Mouse (Mus musculus): Measurements from ENCODE around the gene Srgap1. TPM values are rescaled to one million over a fixed set of nuclear protein-coding genes. Genes with fewer than 3 reads are reported as not detected.

Srgap1 gene
- polyA plus RNA-seq, 1 experiment from 2014 or later, result 1.1 TPM

DNA sequence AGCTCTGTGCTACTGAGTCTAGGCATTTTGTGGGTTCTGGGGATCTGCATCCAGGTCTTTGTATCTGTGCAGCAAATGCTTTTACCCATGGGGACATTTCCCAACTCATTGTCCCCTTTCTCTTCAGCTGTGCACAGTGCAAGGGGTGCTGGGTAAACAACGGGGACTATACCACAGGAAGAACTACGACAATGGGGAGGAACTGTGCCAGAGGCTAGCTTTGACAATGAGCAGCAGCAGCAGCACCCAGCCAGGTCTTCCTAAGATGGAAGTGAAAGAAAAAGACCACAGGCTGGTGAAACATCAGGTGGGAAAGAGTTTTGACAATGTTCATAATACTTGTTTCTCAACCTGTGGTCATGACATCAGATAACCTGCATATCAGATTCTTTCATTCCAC, 197.6 kb downstream of the Srgap1 start:
- Histone ChIP-seq H3K36me3 (ENCODE audit: control insufficient read depth, insufficient read depth) (no peaks in the 10 kb centered on the region), H3K9ac (ENCODE audit: low read depth, low read length) (no peak overlapping the region), H3K4me3 (ENCODE audit: low read depth, low read length) (no peak overlapping the region), H3K4me2 (ENCODE audit: low read depth, low read length) (no peak overlapping the region), H3K27me3 (ENCODE audit: control insufficient read depth, insufficient read depth, low read depth, low read length) (no peaks in the 10 kb centered on the region), H3K9me3 (replicated peaks; ENCODE audit: control insufficient read depth, low read length) (no peaks in the 10 kb centered on the region), H3K4me1 (ENCODE audit: control insufficient read depth, low read depth, low read length) (no peaks in the 10 kb centered on the region), H3K27ac (ENCODE audit: low read length) (no peak overlapping the region)
- WGBS (ENCODE audit: insufficient replicate concordance), result 40% methylated on average over 2 of the region's 2 CpGs
- no peak for ATAC-seq (ENCODE audit: low read depth)

DNA sequence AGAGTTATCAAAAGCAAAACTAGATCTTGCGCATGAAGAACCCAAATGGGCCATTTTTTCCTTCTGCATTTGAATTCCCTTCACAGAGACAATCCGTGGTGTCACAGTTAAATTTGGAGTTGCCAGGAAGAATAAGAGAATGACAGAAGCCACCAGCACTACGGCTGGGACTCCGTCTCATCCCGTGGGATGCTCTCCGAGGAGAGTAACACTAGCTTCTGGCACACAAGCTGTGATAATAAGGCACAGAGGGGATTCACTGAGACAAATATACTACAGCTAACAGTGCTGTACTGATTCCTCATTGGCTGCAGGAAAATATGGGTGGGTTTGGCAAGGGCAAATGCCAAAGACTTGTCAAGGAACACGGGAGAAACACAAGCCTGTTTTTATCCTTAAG, 201.4 kb downstream of the Srgap1 start:
- Histone ChIP-seq H3K27ac (ENCODE audit: low read length) (no peak overlapping the region), H3K9me3 (replicated peaks; ENCODE audit: control insufficient read depth, low read length) (no peaks in the 10 kb centered on the region), H3K4me2 (ENCODE audit: low read depth, low read length) (no peak overlapping the region), H3K4me3 (ENCODE audit: low read depth, low read length) (no peak overlapping the region), H3K27me3 (ENCODE audit: control insufficient read depth, insufficient read depth, low read depth, low read length) (no peaks in the 10 kb centered on the region), H3K36me3 (ENCODE audit: control insufficient read depth, insufficient read depth) (no peaks in the 10 kb centered on the region), H3K4me1 (ENCODE audit: control insufficient read depth, low read depth, low read length) (no peaks in the 10 kb centered on the region), H3K9ac (ENCODE audit: low read depth, low read length) (no peak overlapping the region)
- ATAC-seq (ENCODE audit: low read depth), result no peak
- WGBS (ENCODE audit: insufficient replicate concordance), result 62% methylated on average over 7 of the region's 7 CpGs

DNA sequence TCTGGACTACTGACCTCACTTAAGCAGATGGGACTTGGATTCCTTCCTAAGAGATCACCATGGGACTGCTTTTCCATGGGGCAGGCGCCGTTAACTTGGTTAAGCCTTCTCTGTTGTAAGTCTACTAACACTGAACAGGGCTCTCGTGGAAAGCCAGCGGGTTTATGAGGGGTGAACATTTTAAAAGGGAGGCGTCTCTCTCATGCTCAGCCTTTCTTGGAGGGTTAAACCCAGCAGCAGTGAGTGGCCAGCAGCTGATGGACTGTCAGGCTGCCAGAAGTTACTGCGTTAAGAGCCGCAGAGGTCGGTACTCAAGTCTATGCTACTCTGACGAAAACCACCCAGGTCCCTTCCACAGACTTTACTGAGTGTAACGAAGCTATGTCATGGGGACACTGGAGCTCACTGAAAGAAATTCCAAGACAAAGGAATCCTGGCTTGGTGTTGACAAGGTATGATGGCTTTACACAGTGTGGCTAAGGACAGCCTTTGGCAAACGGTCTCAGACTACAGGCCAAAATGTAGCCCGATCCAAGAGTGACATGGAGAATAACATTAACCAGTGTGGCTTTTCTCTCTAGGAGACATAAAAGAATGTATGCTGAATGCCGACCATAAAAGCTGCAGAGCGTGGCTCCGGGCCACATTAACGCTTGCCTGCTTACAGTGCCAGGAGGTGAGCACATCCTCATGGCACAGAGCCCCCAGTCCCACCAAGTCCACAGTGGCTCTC, 209.8 kb downstream of the Srgap1 start:
- Histone ChIP-seq H3K36me3 (ENCODE audit: control insufficient read depth, insufficient read depth) (no peaks in the 10 kb centered on the region), H3K9me3 (replicated peaks; ENCODE audit: control insufficient read depth, low read length) (peaks cover 3% of the 10 kb centered on the region; the same call in 1 of the 2 replicates), H3K4me1 (ENCODE audit: control insufficient read depth, low read depth, low read length) (no peaks in the 10 kb centered on the region), H3K4me2 (ENCODE audit: low read depth, low read length) (no peak overlapping the region), H3K27me3 (ENCODE audit: control insufficient read depth, insufficient read depth, low read depth, low read length) (no peaks in the 10 kb centered on the region), H3K4me3 (ENCODE audit: low read depth, low read length) (no peak overlapping the region), H3K9ac (ENCODE audit: low read depth, low read length) (no peak overlapping the region), H3K27ac (ENCODE audit: low read length) (no peak overlapping the region)
- WGBS (ENCODE audit: insufficient replicate concordance), result 73% methylated on average over 16 of the region's 16 CpGs
- ATAC-seq (ENCODE audit: low read depth), result no peak

DNA sequence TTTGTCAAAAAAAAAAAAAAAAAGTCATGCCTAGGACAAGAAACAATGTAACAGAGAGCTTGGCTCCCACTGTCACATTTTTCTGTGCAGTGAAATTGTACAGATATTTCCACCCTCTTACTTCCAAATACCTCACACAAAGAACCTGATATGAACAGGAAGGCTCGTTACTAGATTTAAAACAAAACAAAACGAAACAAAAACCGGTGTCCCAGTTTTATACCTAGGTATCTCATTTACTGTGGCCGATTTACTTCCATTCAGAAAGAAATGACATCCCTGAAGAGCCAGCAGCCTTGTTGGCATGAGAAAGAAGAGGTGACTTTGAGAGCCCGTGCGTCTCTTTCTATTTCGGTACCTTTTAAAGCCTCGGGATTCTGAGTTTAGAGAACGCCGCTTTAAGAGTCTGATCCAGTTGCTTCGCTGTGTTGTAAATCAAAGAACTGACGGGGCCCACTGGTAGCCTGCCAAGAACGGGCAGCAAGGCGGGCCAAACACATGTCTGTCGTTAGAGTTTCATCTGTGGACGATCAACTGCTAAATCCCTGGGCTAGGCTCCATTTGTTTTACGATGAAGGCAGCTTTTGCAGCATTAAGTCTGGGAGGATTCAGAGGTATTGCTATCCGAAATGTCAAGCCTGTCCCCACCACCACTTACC, 210.5 kb downstream of the Srgap1 start:
- Histone ChIP-seq H3K4me2 (ENCODE audit: low read depth, low read length) (no peak overlapping the region), H3K27ac (ENCODE audit: low read length) (no peak overlapping the region), H3K9me3 (replicated peaks; ENCODE audit: control insufficient read depth, low read length) (peaks cover 3% of the 10 kb centered on the region; the same call in 1 of the 2 replicates), H3K4me3 (ENCODE audit: low read depth, low read length) (no peak overlapping the region), H3K4me1 (ENCODE audit: control insufficient read depth, low read depth, low read length) (no peaks in the 10 kb centered on the region), H3K9ac (ENCODE audit: low read depth, low read length) (no peak overlapping the region), H3K27me3 (ENCODE audit: control insufficient read depth, insufficient read depth, low read depth, low read length) (no peaks in the 10 kb centered on the region), H3K36me3 (ENCODE audit: control insufficient read depth, insufficient read depth) (no peaks in the 10 kb centered on the region)
- 67% methylated on average over 18 of the region's 18 CpGs for WGBS (ENCODE audit: insufficient replicate concordance)
- no peak for ATAC-seq (ENCODE audit: low read depth)

DNA sequence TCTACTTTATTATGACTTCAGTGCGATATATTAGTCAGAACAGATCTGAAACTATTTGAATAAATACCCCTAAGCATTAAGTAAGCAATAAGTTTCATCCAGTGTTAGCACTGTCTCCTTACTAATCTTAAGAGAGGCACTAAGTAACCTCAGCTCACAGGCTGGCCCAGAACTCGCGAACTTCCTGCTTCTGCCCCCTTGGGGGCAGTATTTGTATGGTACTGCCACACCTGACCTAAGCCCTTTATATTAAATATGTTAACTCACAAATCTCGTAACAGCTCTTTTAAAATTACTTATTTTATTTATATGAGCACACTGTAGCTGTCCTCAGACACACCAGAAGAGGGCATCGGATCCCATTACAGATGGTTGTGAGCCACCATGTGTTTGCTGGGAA, 213.7 kb downstream of the Srgap1 start:
- Histone ChIP-seq H3K4me3 (ENCODE audit: low read depth, low read length) (no peak overlapping the region), H3K9me3 (replicated peaks; ENCODE audit: control insufficient read depth, low read length) (no peaks in the 10 kb centered on the region), H3K4me1 (ENCODE audit: control insufficient read depth, low read depth, low read length) (no peaks in the 10 kb centered on the region), H3K27ac (ENCODE audit: low read length) (no peak overlapping the region), H3K36me3 (ENCODE audit: control insufficient read depth, insufficient read depth) (no peaks in the 10 kb centered on the region), H3K27me3 (ENCODE audit: control insufficient read depth, insufficient read depth, low read depth, low read length) (no peaks in the 10 kb centered on the region), H3K4me2 (ENCODE audit: low read depth, low read length) (no peak overlapping the region), H3K9ac (ENCODE audit: low read depth, low read length) (no peak overlapping the region)
- 74% methylated on average over 5 of the region's 5 CpGs for WGBS (ENCODE audit: insufficient replicate concordance)
- ATAC-seq (ENCODE audit: low read depth), result no peak

DNA sequence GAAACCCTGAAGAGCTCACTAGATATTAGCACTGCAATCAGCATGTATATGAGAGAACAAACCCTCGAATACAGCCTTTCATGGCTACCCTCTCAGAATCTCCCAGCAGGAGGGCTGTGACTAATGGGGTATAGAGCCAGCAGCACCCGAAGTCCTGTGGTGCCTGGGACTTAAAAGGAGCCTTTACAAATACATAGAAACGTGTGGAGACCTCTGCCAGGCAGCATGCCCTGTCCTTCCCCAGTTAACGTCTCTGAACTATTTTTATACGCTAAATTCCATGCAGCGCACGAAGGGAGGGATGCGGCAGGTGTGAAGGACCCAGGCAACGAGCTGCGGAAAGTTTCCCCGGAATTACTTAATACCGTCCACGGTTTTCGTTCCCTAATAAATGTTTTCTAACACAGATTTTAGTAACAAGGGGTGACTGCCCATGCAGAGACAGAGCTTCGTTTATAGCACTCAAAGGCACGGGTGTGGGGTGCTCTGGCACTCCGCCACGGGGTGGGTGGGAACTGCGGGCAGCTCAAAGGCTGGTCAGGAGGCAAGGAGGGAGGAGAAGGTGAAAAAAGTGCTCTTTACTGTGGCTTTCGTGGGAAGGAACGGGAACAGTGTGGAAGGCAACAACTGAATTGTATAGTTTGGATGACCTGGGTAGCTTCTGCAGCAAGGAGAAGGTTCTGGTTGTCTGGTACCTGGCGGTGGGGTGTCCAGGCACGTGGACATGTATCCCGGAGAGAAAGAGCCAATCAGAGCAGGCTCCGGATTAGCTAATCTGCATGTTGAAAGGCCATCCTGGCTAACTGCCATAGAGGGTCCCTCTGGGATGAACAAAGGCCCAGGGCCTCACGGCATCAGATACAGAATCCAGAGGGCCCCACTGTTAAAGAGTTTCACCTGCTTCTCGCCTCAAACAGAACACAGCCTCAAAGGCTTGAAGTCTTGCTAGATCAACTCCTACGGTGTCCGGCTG, 216.5 kb downstream of the Srgap1 start:
- Histone ChIP-seq H3K9ac (ENCODE audit: low read depth, low read length) (no peak overlapping the region), H3K4me3 (ENCODE audit: low read depth, low read length) (no peak overlapping the region), H3K4me2 (ENCODE audit: low read depth, low read length) (no peak overlapping the region), H3K27ac (ENCODE audit: low read length) (no peak overlapping the region), H3K27me3 (ENCODE audit: control insufficient read depth, insufficient read depth, low read depth, low read length) (no peaks in the 10 kb centered on the region), H3K4me1 (ENCODE audit: control insufficient read depth, low read depth, low read length) (no peaks in the 10 kb centered on the region), H3K36me3 (ENCODE audit: control insufficient read depth, insufficient read depth) (no peaks in the 10 kb centered on the region), H3K9me3 (replicated peaks; ENCODE audit: control insufficient read depth, low read length) (no peaks in the 10 kb centered on the region)
- 64% methylated on average over 29 of the region's 29 CpGs for WGBS (ENCODE audit: insufficient replicate concordance)
- ATAC-seq (ENCODE audit: low read depth), result no peak

DNA sequence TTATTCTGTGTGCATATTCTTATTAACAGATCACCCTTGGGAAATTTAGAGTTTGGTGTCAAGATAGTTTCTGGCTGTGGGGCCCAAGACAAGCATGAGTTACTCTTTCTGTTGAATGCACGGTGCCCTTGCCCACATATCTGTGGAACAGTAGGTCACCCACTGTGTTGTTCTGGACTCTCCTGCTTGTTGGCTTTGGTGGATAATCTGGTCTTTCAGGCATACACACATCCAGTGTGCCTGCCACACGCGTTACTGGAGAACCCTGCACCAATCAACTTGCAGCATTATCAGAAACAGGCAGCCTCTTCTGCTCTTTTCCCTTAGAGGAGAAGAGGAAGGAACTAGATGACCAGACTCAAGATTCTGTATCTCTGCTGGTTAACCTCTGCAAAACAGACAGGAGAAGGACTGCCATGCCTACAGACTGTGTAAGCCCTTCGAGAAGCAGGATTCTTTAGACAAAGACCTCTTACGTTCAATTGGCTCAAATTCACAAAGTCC, 217.3 kb downstream of the Srgap1 start:
- H3K9me3 ChIP-seq (replicated peaks; ENCODE audit: control insufficient read depth, low read length), result no peaks in the 10 kb centered on the region
- H3K9ac ChIP-seq (ENCODE audit: low read depth, low read length), result no peak overlapping the region
- no peak overlapping the region for H3K27ac ChIP-seq (ENCODE audit: low read length)
- no peaks in the 10 kb centered on the region for H3K36me3 ChIP-seq (ENCODE audit: control insufficient read depth, insufficient read depth)
- no peaks in the 10 kb centered on the region for H3K4me1 ChIP-seq (ENCODE audit: control insufficient read depth, low read depth, low read length)
- no peak overlapping the region for H3K4me2 ChIP-seq (ENCODE audit: low read depth, low read length)
- 15% methylated on average over 5 of the region's 5 CpGs for WGBS (ENCODE audit: insufficient replicate concordance)
- no peak for ATAC-seq (ENCODE audit: low read depth)
- H3K27me3 ChIP-seq (ENCODE audit: control insufficient read depth, insufficient read depth, low read depth, low read length), result no peaks in the 10 kb centered on the region
- H3K4me3 ChIP-seq (ENCODE audit: low read depth, low read length), result no peak overlapping the region

DNA sequence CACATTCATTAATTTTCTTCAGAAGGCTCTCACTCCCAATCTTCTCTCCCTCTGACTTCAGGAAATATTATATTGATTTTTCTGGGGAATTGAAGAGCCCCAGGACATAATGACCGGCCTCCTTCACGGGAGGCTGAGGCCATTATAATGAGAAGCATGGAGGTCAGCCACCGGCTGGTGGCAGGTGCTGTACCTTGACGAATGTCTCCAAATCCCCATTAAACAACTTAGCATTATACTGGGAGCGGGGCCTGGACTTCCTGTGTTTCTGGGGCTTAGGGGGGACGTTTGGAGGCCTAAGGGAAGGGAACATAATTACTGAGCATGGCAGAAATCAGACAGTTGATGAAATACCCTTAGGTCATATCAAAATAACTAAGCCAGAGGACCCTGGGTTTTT, 218.1 kb downstream of the Srgap1 start:
- no peaks in the 10 kb centered on the region for H3K36me3 ChIP-seq (ENCODE audit: control insufficient read depth, insufficient read depth)
- H3K4me2 ChIP-seq (ENCODE audit: low read depth, low read length), result no peak overlapping the region
- no peaks in the 10 kb centered on the region for H3K4me1 ChIP-seq (ENCODE audit: control insufficient read depth, low read depth, low read length)
- H3K27me3 ChIP-seq (ENCODE audit: control insufficient read depth, insufficient read depth, low read depth, low read length), result no peaks in the 10 kb centered on the region
- H3K9me3 ChIP-seq (replicated peaks; ENCODE audit: control insufficient read depth, low read length), result no peaks in the 10 kb centered on the region
- 59% methylated on average over 6 of the region's 6 CpGs for WGBS (ENCODE audit: insufficient replicate concordance)
- H3K27ac ChIP-seq (ENCODE audit: low read length), result no peak overlapping the region
- H3K4me3 ChIP-seq (ENCODE audit: low read depth, low read length), result no peak overlapping the region
- no peak for ATAC-seq (ENCODE audit: low read depth)
- no peak overlapping the region for H3K9ac ChIP-seq (ENCODE audit: low read depth, low read length)

Measured in liver, embryonic 16.5 days (tissue).